Mouse (Mus musculus) small intestine, adult 2 months (tissue): ENCODE results near the gene Utrn.

Experiments
- CTCF ChIP-seq: fragments of 200-500 bp; IDR thresholded peaks from 2 replicates; pipeline ENCODE4 v1.5.1; 2012; ENCODE audit warnings: low read depth, mild to moderate bottlenecking, control low read depth, inconsistent platforms, low read length, moderate library complexity, mixed read lengths; ENCODE audit not compliant: insufficient replicate concordance, insufficient read length; ENCODE audit errors: extremely low read depth
- POLR2A ChIP-seq: fragments of 200-500 bp; IDR thresholded peaks from 2 replicates; pipeline ENCODE4 v1.6.1; 2012; ENCODE audit warnings: low read depth, mild to moderate bottlenecking, control low read depth, inconsistent platforms, low read length, moderate library complexity

DNA sequence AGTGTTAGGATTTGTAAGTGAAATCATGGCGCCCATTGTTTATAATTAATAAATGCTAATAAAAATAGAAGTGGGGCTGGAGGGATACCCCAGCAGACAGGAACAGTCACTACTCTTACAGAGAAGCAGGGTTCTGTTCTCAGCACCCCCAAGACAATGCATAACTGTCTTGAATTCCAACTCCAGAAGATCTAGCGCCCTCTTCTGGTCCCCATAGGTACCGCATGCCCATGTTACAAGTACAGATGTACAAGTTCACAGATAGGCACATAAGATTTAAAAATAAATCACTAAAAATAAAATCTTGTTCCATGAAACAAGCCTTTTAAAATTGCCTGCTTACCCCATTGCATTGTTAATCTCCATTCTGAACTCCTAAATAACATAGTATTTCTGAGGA lies 168.6 kb downstream of the Utrn start:
- TF ChIP-seq CTCF (no peak), POLR2A (no peak)
